ENCODE assay signal across 8 mouse cellular contexts in genomic region chr6:108660206-108660877, GRCm38 (mm10). TPM values are rescaled to one million over a fixed set of nuclear protein-coding genes. Genes with fewer than 3 reads are reported as not detected.
DNase-seq lines count a peak whose midpoint lies in the region; ATAC-seq and TF ChIP-seq lines count a peak whose summit lies in the region.

TSS of gene Bhlhe40 (plus strand) at chr6:108660629.

- H3K27me3 ChIP-seq in hindbrain, embryonic 13.5 days: peaks cover 37% of the 10 kb centered on the region

- H3K36me3 ChIP-seq in ES-E14 (ENCODE audit: control insufficient read depth, insufficient read depth, low read length, poor library complexity, severe bottlenecking): peaks cover 13% of the 10 kb centered on the region
- no peaks in the 10 kb centered on the region for H3K36me3 ChIP-seq in hindbrain, embryonic 13.5 days

- peak within 1 kb of the TSS; percentile 95 for H3K4me2 ChIP-seq in hindbrain, embryonic 13.5 days

- peak within 1 kb of the TSS; percentile 93 for H3K9ac ChIP-seq in ES-E14 (ENCODE audit: insufficient read depth, low read depth, low read length, poor library complexity, severe bottlenecking)
- peak within 1 kb of the TSS; percentile 79 for H3K9ac ChIP-seq in hindbrain, embryonic 13.5 days

- peak within 1 kb of the TSS; percentile 96 to 97 for H3K4me3 ChIP-seq in ES-E14 (ENCODE audit: insufficient read depth in 1 of 2, low read depth in 1 of 2, low read length in 2 of 2, poor library complexity in 1 of 2, severe bottlenecking in 1 of 2)
- peak within 1 kb of the TSS; percentile 63 for H3K4me3 ChIP-seq in hindbrain, embryonic 13.5 days

- peak; percentile 51 for DNase-seq in ES-E14 (ENCODE audit: low read depth, low spot score)
- peak; percentile 98 for DNase-seq in cerebellum, adult 9-11 months
- peak; percentile 65 to 74 for DNase-seq in frontal cortex, postnatal 25 days (ENCODE audit: low spot score in 2 of 2)
- DNase-seq in layer of hippocampus, postnatal 25 days (ENCODE audit: extremely low spot score in 1 of 2, low spot score in 1 of 2): peak; percentile 71 to 72
- DNase-seq in lung, postnatal 14 days: peak; percentile 86
- peak; percentile 87 for DNase-seq in ovary, postnatal 36 days (ENCODE audit: low spot score)
- peak; percentile 56 for DNase-seq in thymus, postnatal 25 days

- H3K9me3 ChIP-seq in ES-E14 (ENCODE audit: control insufficient read depth, insufficient read depth, low read depth, low read length): no peaks in the 10 kb centered on the region
- no peaks in the 10 kb centered on the region for H3K9me3 ChIP-seq in hindbrain, embryonic 13.5 days

- H3K4me1 ChIP-seq in ES-E14 (ENCODE audit: control insufficient read depth in 2 of 2, insufficient read depth in 2 of 2, low read length in 2 of 2, poor library complexity in 1 of 2): peaks cover 2 to 9% of the 10 kb centered on the region in 2 experiments; a peak in 1 of 4 replicates
- peaks cover 25% of the 10 kb centered on the region for H3K4me1 ChIP-seq in hindbrain, embryonic 13.5 days (replicated peaks)

- in situ Hi-C loops in ES-E14 (cut with MboI; ENCODE audit: low sequenced_read_pairs in 2 of 2, unreplicated experiment in 2 of 2): loop anchor here in 1 of 2 experiments (10.0 kb wide), 1 partner anchor 236 kb away; no protein-coding TSS in a partner anchor

- WGBS in hindbrain, embryonic 13.5 days: under 1% methylated on average over 37 of the region's 43 CpGs

- peak within 1 kb of the TSS; percentile 86 for H3K27ac ChIP-seq in ES-E14 (ENCODE audit: insufficient read depth, low read depth, low read length, poor library complexity, severe bottlenecking)
- peak within 1 kb of the TSS; percentile 89 for H3K27ac ChIP-seq in hindbrain, embryonic 13.5 days

- ATAC-seq in hindbrain, embryonic 13.5 days (ENCODE audit: low FRiP score): peak; percentile 79

TF ChIP-seq in ES-E14, 5 proteins besides CTCF, POLR2A, EP300 and RAD21:
- TF ChIP-seq MAFK (IDR thresholded peaks at IDR 0.05; ENCODE audit: insufficient read depth, low read depth, low read length): no peak
- no peak for TF ChIP-seq CHD2 (IDR thresholded peaks at IDR 0.05; ENCODE audit: low read depth, low read length)
- no peak for TF ChIP-seq ZNF384 (IDR thresholded peaks at IDR 0.05; ENCODE audit: low read depth, low read length)
- TF ChIP-seq HCFC1 (IDR thresholded peaks at IDR 0.05; ENCODE audit: borderline replicate concordance, insufficient read depth, low read length): no peak
- no peak for TF ChIP-seq ZC3H11A (IDR thresholded peaks at IDR 0.05; ENCODE audit: borderline replicate concordance, low read depth, low read length)

RNA-seq across cellular contexts. Expression of gene Bhlhe40, which starts in this region (rescaled TPM):
- total RNA-seq in ES-E14 (2012; rRNA removed): 13.0 and 15.8 TPM in 2 replicates
- polyA plus RNA-seq in hindbrain, embryonic 13.5 days (2015; fragmentation: Nextera tagmentation; extraction: Ambion mirVana): 3.0 and 3.4 TPM in 2 replicates
- total RNA-seq in layer of hippocampus, postnatal 25 days (2021): 10 to 100 TPM; 82.5 to 98.5 TPM

Comparison
In these comparisons a context has a peak if more than half of its experiments do, and no peak if none do; other contexts are left out.
1. Peak in every context shown above with its lines: DNase-seq, ATAC-seq, H3K4me3 ChIP-seq and H3K27ac ChIP-seq.